17 mouse cellular contexts compared by ENCODE assay signal in the genomic region with DNA sequence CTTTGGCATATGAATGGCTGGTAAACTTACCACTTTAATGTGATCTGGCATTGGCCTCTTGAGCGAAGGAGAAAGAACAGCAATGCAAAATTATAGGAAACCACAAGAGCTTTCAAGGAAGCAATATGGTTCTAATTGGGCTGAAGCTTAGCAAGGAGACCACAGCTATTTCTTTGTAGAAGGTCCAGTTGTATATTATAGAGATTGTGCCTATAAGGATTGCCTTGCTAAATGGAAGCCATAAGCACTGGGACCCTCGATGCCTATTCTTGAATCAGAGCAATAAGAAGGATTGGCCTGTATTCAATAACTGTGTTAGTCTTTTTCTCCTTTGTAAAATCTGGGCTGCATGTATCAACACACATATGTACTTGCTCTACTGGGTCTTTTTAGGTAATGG.
"Had no signal": no experiment of that assay in that cellular context is flagged by ENCODE, and none has a peak within 500 bp of the region (broad histone marks: within the 10 kb centered on the region; RNA-seq: fewer than 3 reads in every experiment).

No protein-coding gene starts in this region.

- H3K36me3 ChIP-seq: lung, embryonic 15.5 days; midbrain, embryonic 13.5 days; midbrain, embryonic 15.5 days; neural tube, embryonic 12.5 days; stomach, embryonic 15.5 days had no signal

- H3K4me1 ChIP-seq: lung, embryonic 15.5 days; megakaryocyte, embryonic 14.5 days; midbrain, embryonic 13.5 days; midbrain, embryonic 15.5 days; neural tube, embryonic 12.5 days; stomach, embryonic 15.5 days had no signal

- H3K4me3 ChIP-seq: lung, embryonic 15.5 days; megakaryocyte, embryonic 14.5 days; midbrain, embryonic 13.5 days; midbrain, embryonic 15.5 days; neural tube, embryonic 12.5 days; stomach, embryonic 15.5 days had no signal

- H3K4me2 ChIP-seq: lung, embryonic 15.5 days; midbrain, embryonic 11.5 days; midbrain, embryonic 13.5 days; midbrain, embryonic 15.5 days; neural tube, embryonic 12.5 days; stomach, embryonic 15.5 days had no signal

- DNase-seq: liver, postnatal 0 days; lung, adult 2 months; lung, postnatal 14 days; lung, postnatal 36 days; right cerebral cortex, postnatal 14 days; thymus, adult 2 months; thymus, postnatal 36 days had no signal

- ATAC-seq: liver, postnatal 0 days; lung, postnatal 0 days; midbrain, embryonic 13.5 days; midbrain, embryonic 15.5 days had no signal

- H3K9ac ChIP-seq: liver, postnatal 0 days; lung, embryonic 15.5 days; midbrain, embryonic 13.5 days; midbrain, embryonic 15.5 days; neural tube, embryonic 12.5 days; stomach, embryonic 15.5 days had no signal

- H3K9me3 ChIP-seq: lung, embryonic 15.5 days; megakaryocyte, embryonic 14.5 days; midbrain, embryonic 13.5 days; midbrain, embryonic 15.5 days; neural tube, embryonic 12.5 days; stomach, embryonic 15.5 days had no signal

- H3K27me3 ChIP-seq: lung, embryonic 15.5 days; megakaryocyte, embryonic 14.5 days; midbrain, embryonic 13.5 days; midbrain, embryonic 15.5 days; neural tube, embryonic 12.5 days; stomach, embryonic 15.5 days had no signal

- H3K27ac ChIP-seq: lung, embryonic 15.5 days; macrophage; midbrain, embryonic 13.5 days; midbrain, embryonic 15.5 days; neural tube, embryonic 12.5 days; stomach, embryonic 15.5 days; stomach, postnatal 0 days had no signal
